Mouse (Mus musculus): Measurements from ENCODE around the gene Tnfrsf4. TPM values are rescaled to one million over a fixed set of nuclear protein-coding genes. Genes with fewer than 3 reads are reported as not detected.

Tnfrsf4 gene
- polyA plus RNA-seq, 1 experiment = 0.64 TPM

- Histone ChIP-seq H3K4me3 (no peak overlapping the region), H3K79me2 (ENCODE audit: control insufficient read depth, insufficient read depth) (no peaks in the 10 kb centered on the region), H3K4me2 (ENCODE audit: low read depth) (no peak overlapping the region), H3K27me3 (ENCODE audit: control insufficient read depth, insufficient read depth, insufficient read length) (peaks cover 21% of the 10 kb centered on the region), H3K36me3 (ENCODE audit: control insufficient read depth, insufficient read depth) (no peaks in the 10 kb centered on the region), H3ac (ENCODE audit: control insufficient read depth, insufficient read length) (no peak overlapping the region)
- TF ChIP-seq USF1 (IDR thresholded peaks at IDR 0.05; ENCODE audit: low read depth) (no peak), MYOG (IDR thresholded peaks at IDR 0.05; ENCODE audit: control insufficient read depth in 1 of 3, insufficient read depth in 1 of 3, insufficient read length in 2 of 3, low read depth in 2 of 3) (no peak), CEBPB (IDR thresholded peaks at IDR 0.05; ENCODE audit: insufficient read depth, poor library complexity, severe bottlenecking) (no peak), POLR2AphosphoS2 (IDR thresholded peaks at IDR 0.05; ENCODE audit: insufficient read length, low read depth) (no peak)
Measured at GRCm38 (mm10) chr4:156034901-156035300, 21.3 kb downstream of the Tnfrsf4 start.

DNA sequence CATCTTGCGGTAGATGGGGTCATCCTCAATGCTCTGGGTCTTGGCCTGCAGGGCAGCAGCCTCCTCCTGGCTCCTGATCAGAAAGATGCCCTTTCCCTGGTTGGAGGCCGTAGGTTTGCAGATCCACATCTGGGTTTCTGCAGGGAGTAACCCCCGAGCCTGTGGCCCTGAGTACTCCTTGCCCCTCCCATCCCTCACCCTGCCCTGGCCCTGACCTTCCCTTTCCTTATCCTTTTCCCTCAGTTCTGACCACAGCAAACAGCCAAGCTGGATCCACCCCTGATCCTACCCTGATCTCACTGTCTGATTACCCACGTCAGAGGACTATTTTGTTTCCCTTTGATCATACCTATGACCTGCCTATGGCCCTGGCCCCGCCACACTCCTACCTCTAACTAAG is 31.1 kb downstream of the Tnfrsf4 start:
- Histone ChIP-seq H3ac (ENCODE audit: control insufficient read depth, insufficient read length) (no peak overlapping the region), H3K79me2 (ENCODE audit: control insufficient read depth, insufficient read depth) (no peaks in the 10 kb centered on the region), H3K27me3 (ENCODE audit: control insufficient read depth, insufficient read depth, insufficient read length) (peaks cover 13% of the 10 kb centered on the region), H3K4me2 (ENCODE audit: low read depth) (no peak overlapping the region), H3K36me3 (ENCODE audit: control insufficient read depth, insufficient read depth) (no peaks in the 10 kb centered on the region), H3K4me3 (no peak overlapping the region)
- TF ChIP-seq SRF (IDR thresholded peaks at IDR 0.05; ENCODE audit: control insufficient read depth, insufficient read length, low read depth) = no peak
- TF ChIP-seq REST (IDR thresholded peaks at IDR 0.05; ENCODE audit: insufficient read depth, insufficient read length) = no peak
- TF ChIP-seq E2F4 (IDR thresholded peaks at IDR 0.05; ENCODE audit: insufficient read depth) = no peak
- TF ChIP-seq USF1 (IDR thresholded peaks at IDR 0.05; ENCODE audit: low read depth) = no peak
- no peak for TF ChIP-seq TCF3 (IDR thresholded peaks at IDR 0.05; ENCODE audit: insufficient read length, low read depth)
- no peak for TF ChIP-seq MYOD1 (IDR thresholded peaks at IDR 0.05; ENCODE audit: control insufficient read depth in 1 of 3, insufficient read length in 2 of 3, low read depth in 2 of 3)
- TF ChIP-seq TCF12 (IDR thresholded peaks at IDR 0.05; ENCODE audit: insufficient read depth, poor library complexity, severe bottlenecking) = no peak
- no peak for TF ChIP-seq MAX (IDR thresholded peaks at IDR 0.05; ENCODE audit: low read depth)
- no peak for TF ChIP-seq POLR2AphosphoS2 (IDR thresholded peaks at IDR 0.05; ENCODE audit: insufficient read length, low read depth)
- TF ChIP-seq CEBPB (IDR thresholded peaks at IDR 0.05; ENCODE audit: insufficient read depth, poor library complexity, severe bottlenecking) = no peak
- TF ChIP-seq MYOG (IDR thresholded peaks at IDR 0.05; ENCODE audit: control insufficient read depth in 1 of 3, insufficient read depth in 1 of 3, insufficient read length in 2 of 3, low read depth in 2 of 3) = no peak
- TF ChIP-seq POLR2A (IDR thresholded peaks at IDR 0.05; ENCODE audit: insufficient read length, low read depth) = no peak

DNA sequence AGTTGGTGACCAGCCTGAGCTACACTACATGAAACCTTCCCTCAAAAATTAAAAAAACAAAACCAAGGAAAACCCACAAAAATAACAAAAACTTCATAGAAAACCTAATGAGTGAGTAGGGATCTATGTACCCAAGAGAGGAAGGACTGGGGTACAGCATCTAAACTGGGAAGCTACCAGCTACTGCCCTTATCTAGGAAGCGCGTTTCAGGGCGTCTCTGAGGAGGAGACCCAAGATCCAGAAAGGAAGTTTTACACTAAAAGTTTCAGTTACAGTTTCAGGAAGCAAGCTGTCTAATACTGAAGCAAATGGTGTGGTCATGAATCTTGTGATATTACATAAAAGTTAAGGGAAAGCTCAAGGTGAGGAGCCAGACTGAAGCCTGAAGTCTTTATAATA is 36.1 kb downstream of the Tnfrsf4 start:
- no peak overlapping the region for H3K4me2 ChIP-seq (ENCODE audit: low read depth)
- TF ChIP-seq POLR2A (IDR thresholded peaks at IDR 0.05; ENCODE audit: insufficient read length, low read depth) (no peak), CEBPB (IDR thresholded peaks at IDR 0.05; ENCODE audit: insufficient read depth, poor library complexity, severe bottlenecking) (no peak), E2F4 (IDR thresholded peaks at IDR 0.05; ENCODE audit: insufficient read depth) (no peak), POLR2AphosphoS2 (IDR thresholded peaks at IDR 0.05; ENCODE audit: insufficient read length, low read depth) (no peak), MAX (IDR thresholded peaks at IDR 0.05; ENCODE audit: low read depth) (no peak), MYOD1 (IDR thresholded peaks at IDR 0.05; ENCODE audit: control insufficient read depth in 1 of 3, insufficient read length in 2 of 3, low read depth in 2 of 3) (no peak), MYOG (IDR thresholded peaks at IDR 0.05; ENCODE audit: control insufficient read depth in 1 of 3, insufficient read depth in 1 of 3, insufficient read length in 2 of 3, low read depth in 2 of 3) (no peak), SRF (IDR thresholded peaks at IDR 0.05; ENCODE audit: control insufficient read depth, insufficient read length, low read depth) (no peak)
- peaks cover 21% of the 10 kb centered on the region for H3K27me3 ChIP-seq (ENCODE audit: control insufficient read depth, insufficient read depth, insufficient read length)
- H3K4me3 ChIP-seq = no peak overlapping the region
- H3ac ChIP-seq (ENCODE audit: control insufficient read depth, insufficient read length) = no peak overlapping the region
- H3K79me2 ChIP-seq (ENCODE audit: control insufficient read depth, insufficient read depth) = no peaks in the 10 kb centered on the region
- no peaks in the 10 kb centered on the region for H3K36me3 ChIP-seq (ENCODE audit: control insufficient read depth, insufficient read depth)

DNA sequence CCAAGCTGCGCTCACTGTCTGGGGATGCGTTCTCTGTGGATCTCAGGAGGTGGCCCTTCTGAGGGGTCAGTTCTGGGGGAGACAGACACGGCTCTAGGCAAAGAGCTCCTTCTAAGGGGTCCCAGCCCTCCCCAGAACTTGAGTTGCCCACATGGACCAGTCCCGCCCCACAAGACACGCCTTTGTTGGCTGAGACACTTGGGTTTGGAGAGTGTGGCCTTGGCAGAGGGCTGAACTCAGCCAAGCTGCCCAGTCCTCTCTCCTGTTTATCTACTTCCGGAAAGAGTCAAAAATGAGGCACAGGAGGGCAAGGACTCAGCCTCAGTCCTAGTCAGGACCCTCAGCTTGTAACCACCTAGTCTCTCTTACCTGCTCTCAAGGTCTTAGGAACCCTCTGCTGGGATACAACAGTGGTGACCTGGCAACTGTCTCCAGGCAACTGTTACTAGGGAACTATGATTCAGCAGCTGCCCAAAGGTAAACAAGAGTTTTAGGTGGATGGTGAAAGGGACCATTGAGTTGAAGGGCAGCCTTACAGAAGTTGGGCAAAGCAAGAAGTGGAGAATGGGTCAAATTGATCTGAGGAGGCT is 36.8 kb downstream of the Tnfrsf4 start:
- Histone ChIP-seq H3K36me3 (ENCODE audit: control insufficient read depth, insufficient read depth) (no peaks in the 10 kb centered on the region), H3K4me2 (ENCODE audit: low read depth) (no peak overlapping the region), H3K4me3 (no peak overlapping the region), H3K27me3 (ENCODE audit: control insufficient read depth, insufficient read depth, insufficient read length) (peaks cover 28% of the 10 kb centered on the region), H3K79me2 (ENCODE audit: control insufficient read depth, insufficient read depth) (no peaks in the 10 kb centered on the region), H3ac (ENCODE audit: control insufficient read depth, insufficient read length) (no peak overlapping the region)
- TF ChIP-seq POLR2A (IDR thresholded peaks at IDR 0.05; ENCODE audit: insufficient read length, low read depth) (no peak), E2F4 (IDR thresholded peaks at IDR 0.05; ENCODE audit: insufficient read depth) (no peak), USF1 (IDR thresholded peaks at IDR 0.05; ENCODE audit: low read depth) (no peak), TCF12 (IDR thresholded peaks at IDR 0.05; ENCODE audit: insufficient read depth, poor library complexity, severe bottlenecking) (no peak)

DNA sequence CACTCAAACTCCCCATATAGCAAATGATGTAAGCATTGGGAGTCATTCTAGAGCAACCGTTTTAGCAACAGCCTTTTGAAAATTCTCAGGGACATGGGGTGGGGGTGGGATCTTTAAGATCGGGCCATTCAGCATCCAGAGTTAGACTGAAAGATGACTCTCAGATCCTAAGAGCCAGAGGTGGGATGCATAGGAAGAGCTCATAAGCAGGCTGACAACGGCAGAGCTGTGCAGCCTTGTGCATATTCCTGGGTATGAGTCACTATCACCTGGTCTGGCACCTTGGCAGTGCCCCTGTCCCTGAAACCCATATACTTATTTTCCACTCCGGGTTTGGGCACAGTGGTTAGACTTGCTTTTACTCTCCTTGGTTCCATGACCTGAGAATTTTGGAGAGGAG is 39.5 kb downstream of the Tnfrsf4 start:
- H3K27me3 ChIP-seq (ENCODE audit: control insufficient read depth, insufficient read depth, insufficient read length) = peaks cover 43% of the 10 kb centered on the region
- TF ChIP-seq MAX (IDR thresholded peaks at IDR 0.05; ENCODE audit: low read depth) = no peak
- no peak for TF ChIP-seq POLR2AphosphoS2 (IDR thresholded peaks at IDR 0.05; ENCODE audit: insufficient read length, low read depth)
- no peak for TF ChIP-seq MYOG (IDR thresholded peaks at IDR 0.05; ENCODE audit: control insufficient read depth in 1 of 3, insufficient read depth in 1 of 3, insufficient read length in 2 of 3, low read depth in 2 of 3)
- H3K4me2 ChIP-seq (ENCODE audit: low read depth) = no peak overlapping the region
- no peak overlapping the region for H3K4me3 ChIP-seq
- H3K36me3 ChIP-seq (ENCODE audit: control insufficient read depth, insufficient read depth) = no peaks in the 10 kb centered on the region
- H3K79me2 ChIP-seq (ENCODE audit: control insufficient read depth, insufficient read depth) = no peaks in the 10 kb centered on the region
- no peak overlapping the region for H3ac ChIP-seq (ENCODE audit: control insufficient read depth, insufficient read length)

Measured in myocyte (in vitro differentiated cells).